Mouse (Mus musculus) forebrain, embryonic 14.5 days (tissue): ENCODE measurements around the gene Ar. TPM values are rescaled to one million over a fixed set of nuclear protein-coding genes. Genes with fewer than 3 reads are reported as not detected.
A peak's percentile ranks its signal among the peaks of the same experiment; 100 is the strongest.

Experiments used
- ATAC-seq: fragments of 200-750 bp; cut with Nextera tagmentation; 2 replicates; pipeline ENCODE4 v1.8.0; 2017; ENCODE audit warnings: mild to moderate bottlenecking, moderate library complexity
- DNase-seq: peaks from one replicate; pipeline ENCODE4 v3.0.0-alpha.2; 2015; ENCODE audit warnings: low spot score
- H3K27ac ChIP-seq: fragments of 300-500 bp; sonication (generic); 2 replicates; pipeline ENCODE4 v1.5.1; 2014; ENCODE audit warnings: low read depth, mild to moderate bottlenecking, control low read depth, low read length, moderate library complexity
- H3K27me3 ChIP-seq: fragments of 300-500 bp; sonication (generic); replicated peaks from 2 replicates; pipeline ENCODE4 v1.6.1; 2014; ENCODE audit warnings: low read length, control low read depth, mixed read lengths; ENCODE audit not compliant: control insufficient read depth, insufficient read depth
- H3K36me3 ChIP-seq: fragments of 300-500 bp; sonication (generic); 2 replicates; pipeline ENCODE4 v1.6.1; 2014; ENCODE audit warnings: low read length, control low read depth; ENCODE audit not compliant: control insufficient read depth, insufficient read depth
- H3K4me1 ChIP-seq: fragments of 300-500 bp; sonication (generic); 2 replicates; pipeline ENCODE4 v1.6.1; 2014; ENCODE audit warnings: antibody characterized with exemption, low read length, control low read depth; ENCODE audit not compliant: control insufficient read depth, insufficient read depth
- H3K4me2 ChIP-seq: fragments of 300-500 bp; sonication (generic); 2 replicates; pipeline ENCODE4 v1.6.1; 2014; ENCODE audit warnings: mild to moderate bottlenecking, control low read depth, low read length
- H3K4me3 ChIP-seq: fragments of 300-500 bp; sonication (generic); 2 replicates; pipeline ENCODE4 v1.5.1; 2014; ENCODE audit warnings: low read depth, low read length, control low read depth
- H3K9ac ChIP-seq: fragments of 300-500 bp; sonication (generic); 2 replicates; pipeline ENCODE4 v1.6.1; 2014; ENCODE audit warnings: mild to moderate bottlenecking, low read length, control low read depth, moderate library complexity
- H3K9me3 ChIP-seq: fragments of 300-500 bp; sonication (generic); replicated peaks from 2 replicates; pipeline ENCODE4 v1.6.1; 2016; ENCODE audit warnings: low read length, control low read depth, mixed read lengths; ENCODE audit not compliant: control insufficient read depth
- WGBS: fragments of 180-500 bp; shearing (Covaris S2); extraction: QIAGEN DNeasy Blood & Tissue Kit; methylation state at CpG from one replicate; pipeline ENCODE4 v1.1.7; 2014; 5-methylcytosine and 5-hydroxymethylcytosine counted together
- polyA plus RNA-seq: library from polyadenylated mRNA; unstranded; fragments of >200 nt; fragmentation: Nextera tagmentation; extraction: Ambion mirVana; gene quantifications from 2 replicates; pipeline ENCODE4 v1.2.1, GENCODE M21; 2014

Ar gene
- polyA plus RNA-seq, 1 experiment from 2014 or later, result 0.09 TPM

GRCm38 (mm10) chrX:98245108-98245507 lies 96.5 kb downstream of the Ar start:
- DNase-seq, result peak; percentile 0
- H3K4me2 ChIP-seq, result no peak overlapping the region
- H3K4me3 ChIP-seq, result no peak overlapping the region
- H3K27me3 ChIP-seq, result no peaks in the 10 kb centered on the region
- H3K4me1 ChIP-seq, result no peaks in the 10 kb centered on the region
- no peak overlapping the region for H3K9ac ChIP-seq
- H3K27ac ChIP-seq, result no peak overlapping the region
- no peak for ATAC-seq
- H3K9me3 ChIP-seq, result no peaks in the 10 kb centered on the region
- H3K36me3 ChIP-seq, result no peaks in the 10 kb centered on the region
- WGBS, result 90% methylated on average over 2 of the region's 2 CpGs

GRCm38 (mm10) chrX:98248363-98248762 lies 99.8 kb downstream of the Ar start:
- ATAC-seq, result no peak
- Histone ChIP-seq H3K9me3 (no peaks in the 10 kb centered on the region), H3K9ac (no peak overlapping the region), H3K4me3 (no peak overlapping the region), H3K4me1 (no peaks in the 10 kb centered on the region), H3K36me3 (no peaks in the 10 kb centered on the region), H3K27me3 (no peaks in the 10 kb centered on the region), H3K4me2 (no peak overlapping the region), H3K27ac (no peak overlapping the region)
- DNase-seq, result no peak
- WGBS, result 80% methylated on average over 4 of the region's 4 CpGs

GRCm38 (mm10) chrX:98259620-98260019 lies 111.1 kb downstream of the Ar start:
- DNase-seq (no peak), ATAC-seq (no peak)
- Histone ChIP-seq H3K9ac (no peak overlapping the region), H3K9me3 (no peaks in the 10 kb centered on the region), H3K4me3 (no peak overlapping the region), H3K4me1 (no peaks in the 10 kb centered on the region), H3K36me3 (no peaks in the 10 kb centered on the region), H3K4me2 (no peak overlapping the region), H3K27me3 (no peaks in the 10 kb centered on the region), H3K27ac (no peak overlapping the region)
- 92% methylated on average over 2 of the region's 2 CpGs for WGBS

- DNase-seq (no peak), ATAC-seq (no peak)
- H3K27ac ChIP-seq, result no peak overlapping the region
- no peak overlapping the region for H3K4me3 ChIP-seq
- H3K27me3 ChIP-seq, result no peaks in the 10 kb centered on the region
- H3K4me2 ChIP-seq, result no peak overlapping the region
- no peak overlapping the region for H3K9ac ChIP-seq
- H3K9me3 ChIP-seq, result no peaks in the 10 kb centered on the region
- WGBS, result 92% methylated on average over 2 of the region's 2 CpGs
- H3K36me3 ChIP-seq, result no peaks in the 10 kb centered on the region
- no peaks in the 10 kb centered on the region for H3K4me1 ChIP-seq
Observed at GRCm38 (mm10) chrX:98265755-98266154, 117.2 kb downstream of the Ar start.

- Histone ChIP-seq H3K36me3 (no peaks in the 10 kb centered on the region), H3K9ac (no peak overlapping the region), H3K4me2 (no peak overlapping the region), H3K4me1 (no peaks in the 10 kb centered on the region), H3K9me3 (no peaks in the 10 kb centered on the region), H3K27me3 (no peaks in the 10 kb centered on the region), H3K27ac (no peak overlapping the region), H3K4me3 (no peak overlapping the region)
- DNase-seq (no peak), ATAC-seq (no peak)
Observed at GRCm38 (mm10) chrX:98271361-98271760, 122.8 kb downstream of the Ar start.

- no peak for ATAC-seq
- DNase-seq, result no peak
- no peaks in the 10 kb centered on the region for H3K4me1 ChIP-seq
- no peaks in the 10 kb centered on the region for H3K36me3 ChIP-seq
- WGBS, result 68% methylated on average over 1 of the region's 1 CpGs
- H3K4me3 ChIP-seq, result no peak overlapping the region
- H3K9ac ChIP-seq, result no peak overlapping the region
- H3K4me2 ChIP-seq, result no peak overlapping the region
- H3K9me3 ChIP-seq, result no peaks in the 10 kb centered on the region
- H3K27ac ChIP-seq, result no peak overlapping the region
- no peaks in the 10 kb centered on the region for H3K27me3 ChIP-seq
Observed at GRCm38 (mm10) chrX:98291763-98292162, 143.2 kb downstream of the Ar start.

- no peaks in the 10 kb centered on the region for H3K36me3 ChIP-seq
- ATAC-seq (no peak), DNase-seq (peak; percentile 0)
- H3K4me1 ChIP-seq, result no peaks in the 10 kb centered on the region
- H3K4me3 ChIP-seq, result no peak overlapping the region
- no peaks in the 10 kb centered on the region for H3K27me3 ChIP-seq
- 53% methylated on average over 4 of the region's 4 CpGs for WGBS
- H3K27ac ChIP-seq, result no peak overlapping the region
- H3K4me2 ChIP-seq, result no peak overlapping the region
- no peak overlapping the region for H3K9ac ChIP-seq
- H3K9me3 ChIP-seq, result no peaks in the 10 kb centered on the region
Observed at GRCm38 (mm10) chrX:98300685-98301084, 152.1 kb downstream of the Ar start.

- Histone ChIP-seq H3K27me3 (no peaks in the 10 kb centered on the region), H3K27ac (no peak overlapping the region), H3K4me2 (no peak overlapping the region), H3K4me1 (no peaks in the 10 kb centered on the region), H3K9ac (no peak overlapping the region), H3K4me3 (no peak overlapping the region), H3K36me3 (no peaks in the 10 kb centered on the region), H3K9me3 (no peaks in the 10 kb centered on the region)
- 70% methylated on average over 2 of the region's 2 CpGs for WGBS
- ATAC-seq (no peak), DNase-seq (no peak)
Observed at GRCm38 (mm10) chrX:98301924-98302323, 153.4 kb downstream of the Ar start.

GRCm38 (mm10) chrX:98315961-98316360 lies 167.4 kb downstream of the Ar start:
- WGBS, result 93% methylated on average over 3 of the region's 3 CpGs
- Histone ChIP-seq H3K9ac (no peak overlapping the region), H3K27ac (no peak overlapping the region), H3K27me3 (no peaks in the 10 kb centered on the region), H3K4me3 (no peak overlapping the region), H3K4me2 (no peak overlapping the region), H3K36me3 (no peaks in the 10 kb centered on the region), H3K4me1 (no peaks in the 10 kb centered on the region), H3K9me3 (no peaks in the 10 kb centered on the region)
- ATAC-seq (no peak), DNase-seq (no peak)

- no peaks in the 10 kb centered on the region for H3K4me1 ChIP-seq
- no peak overlapping the region for H3K4me2 ChIP-seq
- H3K36me3 ChIP-seq, result no peaks in the 10 kb centered on the region
Observed at GRCm38 (mm10) chrX:98317483-98317882, 168.9 kb downstream of the Ar start.

More at GRCm38 (mm10) chrX:98317483-98317882, 168.9 kb downstream of the Ar start:
- H3K4me3 ChIP-seq, result no peak overlapping the region
- no peak overlapping the region for H3K27ac ChIP-seq
- DNase-seq (no peak), ATAC-seq (no peak)
- H3K27me3 ChIP-seq, result no peaks in the 10 kb centered on the region
- no peaks in the 10 kb centered on the region for H3K9me3 ChIP-seq
- H3K9ac ChIP-seq, result no peak overlapping the region
